Mouse (Mus musculus) lung, postnatal 4 days (tissue): ENCODE measurements around the gene Tmem94.

Experiments used
- DNase-seq, 2 experiments: peaks; one replicate each; pipeline ENCODE4 v3.0.0; 2021

The Tmem94 gene

GRCm38 (mm10) chr11:115766356-115766943 lies 1.2 kb downstream of the Tmem94 start:
- peak in 1 of 2 experiments; percentile 55 for DNase-seq

- no peak for DNase-seq
Measured at GRCm38 (mm10) chr11:115766981-115767380, 1.7 kb downstream of the Tmem94 start.

GRCm38 (mm10) chr11:115768896-115769295 lies 3.7 kb downstream of the Tmem94 start:
- DNase-seq, result no peak

- DNase-seq, result peak in 1 of 2 experiments; percentile 32
Measured at GRCm38 (mm10) chr11:115774653-115775052, 9.4 kb downstream of the Tmem94 start.

GRCm38 (mm10) chr11:115775821-115776665 lies 10.8 kb downstream of the Tmem94 start:
- DNase-seq, result peak; percentile 30 to 35

- DNase-seq, result peak in 1 of 2 experiments; percentile 30
Measured at GRCm38 (mm10) chr11:115776954-115777353, 11.7 kb downstream of the Tmem94 start.

GRCm38 (mm10) chr11:115777487-115778335 lies 12.5 kb downstream of the Tmem94 start:
- peak in 1 of 2 experiments; percentile 47 for DNase-seq

- peak; percentile 91 to 97 for DNase-seq
Measured at GRCm38 (mm10) chr11:115779038-115779571, 13.9 kb downstream of the Tmem94 start.

- DNase-seq, result peak in 1 of 2 experiments; percentile 28
Measured at GRCm38 (mm10) chr11:115780141-115781070, 15.2 kb downstream of the Tmem94 start.

- peak in 1 of 2 experiments; percentile 24 for DNase-seq
Measured at GRCm38 (mm10) chr11:115786473-115786872, 21.2 kb downstream of the Tmem94 start.

- no peak for DNase-seq
Measured at GRCm38 (mm10) chr11:115789787-115790186, 24.6 kb downstream of the Tmem94 start.

- no peak for DNase-seq
Measured at GRCm38 (mm10) chr11:115791919-115792318, 26.7 kb downstream of the Tmem94 start.

- no peak for DNase-seq
Measured at GRCm38 (mm10) chr11:115792353-115792752, 27.1 kb downstream of the Tmem94 start.

- DNase-seq, result peak in 1 of 2 experiments; percentile 39
Measured at GRCm38 (mm10) chr11:115796898-115797297, 31.7 kb downstream of the Tmem94 start.

GRCm38 (mm10) chr11:115797665-115798064 lies 32.4 kb downstream of the Tmem94 start:
- DNase-seq, result no peak

- no peak for DNase-seq
Measured at GRCm38 (mm10) chr11:115800981-115801380, 35.7 kb downstream of the Tmem94 start.

GRCm38 (mm10) chr11:115803072-115803709 lies 38.0 kb downstream of the Tmem94 start:
- no peak for DNase-seq

GRCm38 (mm10) chr11:115805005-115805404 lies 39.8 kb downstream of the Tmem94 start:
- DNase-seq, result no peak

GRCm38 (mm10) chr11:115806154-115806553 lies 40.9 kb downstream of the Tmem94 start:
- DNase-seq, result peak; percentile 36 to 66

- DNase-seq, result no peak
Measured at GRCm38 (mm10) chr11:115807306-115807705, 42.1 kb downstream of the Tmem94 start.

GRCm38 (mm10) chr11:115807971-115808370 lies 42.7 kb downstream of the Tmem94 start:
- no peak for DNase-seq
